Mouse (Mus musculus) kidney, postnatal 25 days (tissue): ENCODE measurements around the gene Ppp1r12c.

ENCODE experiments used
- DNase-seq, 2 experiments: peaks; one replicate each; pipeline ENCODE4 v3.0.0; 2021; ENCODE audit warnings: mixed read lengths in 2 of 2

Gene Ppp1r12c

DNA sequence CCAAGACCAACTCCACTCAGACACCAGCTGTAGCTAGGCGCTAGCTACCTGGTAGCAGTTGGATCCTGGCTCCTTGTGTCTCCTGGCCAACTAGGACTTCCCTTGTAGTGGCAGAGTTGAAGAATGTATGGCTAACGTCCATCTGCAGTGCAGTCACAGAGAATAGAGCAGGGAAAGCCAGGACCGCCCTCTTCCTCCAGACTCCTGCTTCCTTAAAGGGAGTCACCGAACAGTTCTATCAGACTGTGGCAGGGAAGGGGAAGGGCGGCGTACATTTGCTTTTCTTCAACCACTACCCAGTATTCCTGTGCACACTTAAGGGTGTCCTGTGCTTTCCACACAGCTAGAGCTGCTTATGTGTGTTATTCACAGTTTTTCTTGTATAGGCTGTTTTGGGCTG is 10.2 kb downstream of the Ppp1r12c start:
- DNase-seq, result peak; percentile 44 to 58

DNA sequence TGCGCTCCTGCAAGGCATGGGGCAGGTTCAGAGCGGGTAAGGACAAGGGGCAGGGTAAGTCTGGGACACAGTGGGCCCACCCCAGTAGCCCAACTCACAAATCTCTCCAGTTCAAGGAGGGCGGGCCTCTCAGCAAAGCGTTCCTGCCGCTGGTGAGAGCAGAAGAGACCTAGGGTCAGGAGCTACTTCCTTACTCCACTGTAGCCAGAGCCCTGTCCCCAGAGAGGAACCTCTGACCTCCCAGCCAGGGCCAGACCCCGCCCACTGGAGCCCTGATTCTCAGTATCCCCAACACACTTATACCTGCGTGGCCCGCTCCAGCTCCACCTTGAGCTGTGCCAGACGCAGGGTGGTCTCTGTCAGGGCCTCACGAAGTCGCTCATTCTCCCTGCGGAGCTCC is 19.2 kb downstream of the Ppp1r12c start:
- DNase-seq, result no peak

DNA sequence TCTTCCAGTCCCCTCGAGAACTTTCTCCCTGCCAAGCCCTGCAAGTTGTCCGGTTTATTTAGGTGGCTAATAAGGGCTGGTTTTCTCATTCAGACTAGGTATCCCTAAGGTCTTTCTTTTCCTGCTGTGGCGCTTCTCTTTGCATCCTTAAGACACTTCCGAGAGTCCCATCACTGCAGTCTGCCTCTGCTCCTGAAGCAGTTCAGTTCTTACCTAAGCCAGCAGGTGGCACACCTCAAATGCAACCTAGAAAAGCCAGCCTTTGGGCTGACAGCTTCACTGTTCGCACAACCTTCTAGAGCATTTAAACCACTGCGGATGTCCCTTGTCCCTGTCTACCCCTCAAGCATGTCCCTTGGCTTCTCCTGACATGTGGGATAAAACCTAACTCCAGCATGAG is 21.8 kb downstream of the Ppp1r12c start:
- DNase-seq, result peak; percentile 57 to 58

DNA sequence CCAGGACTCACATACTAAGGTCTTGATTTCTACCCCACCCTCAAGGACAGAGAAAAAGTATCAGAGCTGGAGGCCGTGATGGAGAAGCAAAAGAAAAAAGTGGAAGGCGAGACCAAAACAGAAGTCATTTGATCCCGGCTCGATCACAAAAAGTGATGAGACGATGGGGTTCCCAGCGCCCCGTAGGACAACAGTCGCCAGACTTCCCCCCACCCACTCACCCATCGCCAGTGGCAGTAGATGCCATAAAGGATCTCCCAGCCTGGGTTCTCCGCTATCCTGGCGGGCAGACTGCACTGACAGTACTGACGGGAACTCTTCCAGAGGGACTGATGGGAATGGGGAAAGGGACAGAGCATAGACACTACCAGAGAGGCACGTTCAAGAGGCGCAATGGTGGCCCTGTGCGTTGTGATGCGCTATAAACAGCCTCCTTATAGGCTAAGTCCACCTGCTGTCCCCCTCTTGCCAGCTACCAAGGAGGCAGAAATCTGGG is 22.6 kb downstream of the Ppp1r12c start:
- no peak for DNase-seq

DNA sequence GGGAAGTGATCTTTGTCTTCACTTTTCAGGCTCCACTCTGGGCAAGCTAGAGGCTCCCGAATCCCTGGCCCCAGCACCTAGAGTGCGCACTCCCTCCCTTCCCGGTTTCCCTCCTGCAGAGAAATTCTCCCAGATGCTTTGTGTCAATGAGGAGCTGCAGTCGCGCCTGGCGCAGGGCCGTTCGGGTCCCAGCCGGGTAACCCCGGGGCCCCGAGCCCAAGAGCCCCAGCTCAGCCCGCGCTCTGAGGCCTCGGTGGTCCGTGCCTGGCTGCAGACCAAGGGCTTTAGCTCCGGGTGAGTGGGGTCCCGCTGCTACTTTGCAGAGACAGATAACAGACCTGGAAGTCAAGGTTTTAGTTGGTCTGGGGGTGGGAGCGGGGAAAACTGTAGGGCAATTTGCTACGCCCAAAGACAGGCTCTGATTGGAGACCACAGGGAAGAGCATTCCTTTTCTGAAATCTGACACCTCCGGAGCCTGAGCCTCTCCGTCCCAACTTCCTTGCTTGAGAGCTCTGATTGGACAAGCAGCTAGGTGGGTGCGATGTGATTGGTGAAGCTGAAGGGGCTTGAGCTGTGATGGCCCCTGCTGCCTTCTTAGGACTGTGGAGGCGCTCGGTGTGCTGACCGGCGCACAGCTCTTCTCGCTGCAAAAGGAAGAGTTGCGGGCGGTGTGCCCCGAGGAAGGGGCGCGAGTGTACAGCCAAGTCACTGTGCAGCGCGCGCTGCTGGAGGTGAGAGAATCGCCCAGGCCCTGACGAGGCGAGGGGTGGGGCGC is 23.3 kb downstream of the Ppp1r12c start:
- peak; percentile 82 to 92 for DNase-seq

DNA sequence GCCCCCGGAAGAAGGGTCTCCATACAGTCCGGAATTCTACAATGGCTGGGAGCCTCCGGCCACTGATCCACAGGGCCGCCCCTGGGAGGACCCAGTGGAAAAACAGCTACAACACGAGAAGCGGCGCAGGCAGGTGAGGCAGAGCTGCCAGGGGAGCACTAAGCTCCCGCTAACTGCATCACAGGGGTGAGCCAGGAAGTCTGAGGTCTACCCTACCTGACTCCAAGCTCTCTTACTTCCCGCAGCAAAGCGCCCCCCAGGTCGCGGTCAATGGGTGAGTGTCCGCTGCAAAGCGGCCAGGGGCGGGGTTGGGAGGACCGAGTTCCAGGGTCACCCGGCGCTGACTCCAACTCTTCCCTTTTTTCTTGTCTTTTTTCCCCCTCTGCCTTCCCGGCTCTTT is 27.5 kb downstream of the Ppp1r12c start:
- DNase-seq, result no peak

DNA sequence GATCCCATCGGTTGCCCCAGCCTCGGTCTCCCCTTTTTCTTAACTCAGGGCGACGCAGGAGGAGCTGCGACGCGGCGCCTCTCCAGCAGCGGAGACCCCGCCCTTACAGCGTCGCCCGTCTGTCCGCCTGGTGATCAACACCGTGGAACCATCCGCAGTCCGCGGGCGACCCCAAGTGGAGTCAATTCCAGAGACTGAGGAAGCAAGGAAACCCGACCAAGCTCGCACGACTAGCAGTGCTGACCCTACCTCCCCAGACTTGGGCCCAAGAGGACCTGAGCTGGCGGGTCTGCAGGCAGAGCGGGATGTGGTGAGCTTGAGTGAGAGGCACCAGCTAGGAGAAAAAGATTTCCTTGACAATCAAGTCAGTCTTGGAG is 30.3 kb downstream of the Ppp1r12c start:
- peak; percentile 90 to 92 for DNase-seq

DNA sequence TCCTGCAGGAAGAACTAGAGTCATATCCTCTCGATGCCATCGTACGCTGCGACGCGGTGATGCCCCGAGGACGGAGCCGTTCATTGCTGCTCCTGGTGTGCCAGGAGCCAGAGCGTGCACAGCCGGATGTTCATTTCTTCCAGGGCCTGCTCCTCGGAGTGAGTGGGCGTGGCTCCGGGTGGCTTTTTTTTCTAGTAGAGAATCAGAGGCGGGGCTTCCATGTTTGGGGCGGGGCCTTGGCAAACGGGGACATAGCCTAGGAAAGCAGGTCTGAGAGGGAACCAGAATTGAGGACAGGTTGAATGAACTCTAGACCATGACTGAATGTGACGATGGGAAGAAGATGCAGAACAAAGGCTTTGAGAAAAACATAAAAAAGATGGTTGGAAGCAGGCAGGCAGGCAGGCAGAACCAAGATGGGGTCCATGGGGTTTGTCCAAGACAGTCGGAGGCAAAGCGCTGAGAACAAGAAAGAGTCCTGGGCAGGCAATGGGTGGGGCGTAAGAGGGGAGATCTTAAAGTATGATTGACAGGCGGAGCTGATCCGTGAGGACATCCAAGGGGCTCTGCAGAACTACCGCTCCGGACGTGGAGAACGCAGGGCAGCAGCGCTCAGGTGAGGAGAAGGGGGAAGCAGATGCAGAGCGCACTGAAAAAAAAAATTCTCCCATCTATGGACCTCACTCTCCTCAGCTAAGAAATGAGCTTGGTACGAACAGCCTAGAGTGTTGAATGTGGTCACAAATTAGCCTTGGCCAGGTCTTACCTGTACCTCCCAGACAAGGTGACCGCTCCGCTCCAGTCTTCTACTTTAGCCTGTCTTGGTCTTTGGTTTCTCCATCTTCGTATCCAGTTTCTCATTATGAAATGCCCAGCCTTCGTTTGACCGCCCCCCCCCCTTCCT is 31.0 kb downstream of the Ppp1r12c start:
- peak; percentile 85 to 87 for DNase-seq

DNA sequence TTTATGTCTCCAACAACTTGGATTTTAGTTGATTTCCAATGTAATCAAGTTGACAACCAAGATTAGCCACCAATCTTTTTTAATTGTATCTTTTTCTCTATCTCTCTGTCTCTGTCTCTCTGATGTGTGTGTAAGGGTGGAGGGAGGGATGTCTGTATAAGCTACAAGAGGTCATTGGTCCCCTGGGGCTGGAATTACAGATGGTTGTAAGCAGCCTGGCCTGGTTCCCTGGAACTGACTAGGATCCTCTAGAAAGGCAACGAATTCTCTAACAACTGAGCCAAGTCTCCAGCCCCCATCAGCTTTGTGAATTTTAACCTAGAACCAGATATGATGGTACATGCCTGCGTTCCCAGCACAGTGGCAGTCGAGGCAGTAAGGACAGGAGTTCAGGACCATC is 33.7 kb downstream of the Ppp1r12c start:
- no peak for DNase-seq

DNA sequence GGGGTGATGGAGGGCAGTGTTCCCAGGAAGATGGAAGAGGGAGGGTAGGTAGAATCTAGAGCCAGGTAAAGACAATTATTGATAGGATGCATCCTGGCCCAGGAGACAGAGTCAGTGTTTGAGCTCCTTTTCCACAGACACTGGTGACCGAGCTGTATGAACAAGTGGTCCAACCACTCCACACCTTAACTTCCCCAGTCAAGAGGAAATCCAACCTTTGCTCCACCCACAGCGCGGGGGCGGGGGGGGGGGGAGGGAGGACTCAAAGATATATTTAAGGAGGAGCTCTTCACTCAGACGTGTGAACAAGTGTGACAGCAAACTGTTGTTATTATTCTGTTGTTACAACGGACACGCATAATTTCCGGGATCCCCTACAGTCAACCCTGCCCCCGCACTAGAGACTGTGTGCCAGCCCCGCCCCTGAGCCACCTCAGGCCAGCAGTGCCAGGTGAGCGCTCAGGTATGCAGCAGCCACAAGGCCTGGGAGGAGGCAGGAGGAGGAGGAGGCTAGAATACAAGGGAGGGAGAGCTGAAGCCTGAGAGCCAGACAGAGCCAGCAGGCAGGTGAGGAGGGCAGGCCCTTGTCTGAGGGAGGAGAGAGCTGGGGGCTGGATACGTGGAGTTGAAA is 37.2 kb downstream of the Ppp1r12c start:
- DNase-seq, result peak; percentile 69 to 89

DNA sequence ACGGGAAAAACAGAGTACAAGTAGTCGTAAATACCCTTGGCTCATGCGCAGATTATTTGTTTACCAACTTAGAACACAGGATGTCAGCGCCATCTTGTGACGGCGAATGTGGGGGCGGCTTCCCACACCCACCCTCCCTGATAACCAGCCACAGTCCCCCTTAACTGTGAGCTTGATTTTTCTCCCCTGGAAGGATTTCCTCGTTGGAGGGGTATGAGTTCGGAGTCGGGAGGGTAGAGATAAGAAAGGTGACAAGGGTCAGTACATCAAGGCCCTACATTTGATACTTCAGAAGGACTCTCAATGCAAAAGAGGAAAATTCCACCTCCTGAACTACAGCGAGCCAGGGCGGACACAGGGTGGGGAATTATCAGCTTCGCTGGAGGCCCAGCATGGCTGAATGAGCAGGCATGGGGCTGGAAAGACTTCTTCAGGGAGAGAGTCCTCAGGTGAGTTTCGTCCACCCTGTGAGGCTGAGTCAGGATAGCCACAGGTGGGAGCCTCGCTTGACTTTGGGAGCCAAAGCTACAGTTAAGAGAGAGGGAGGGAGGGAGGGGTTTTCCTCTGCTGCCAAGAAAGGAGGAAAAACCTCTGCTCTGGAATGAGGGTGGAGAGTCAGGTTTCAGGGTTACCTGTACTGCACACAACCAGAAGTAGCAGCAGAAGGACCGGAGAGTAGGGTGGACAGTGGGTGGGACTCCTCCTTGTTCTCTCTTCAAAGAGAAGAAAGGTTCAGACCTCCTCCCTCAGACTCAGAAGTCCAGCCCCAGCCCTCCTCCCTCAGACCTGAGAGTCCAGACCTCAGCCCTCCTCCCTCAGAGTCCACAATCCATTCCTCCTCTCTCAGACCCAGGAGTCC is 40.7 kb downstream of the Ppp1r12c start, which contains the start of gene Eps8l1:
Gene Eps8l1, plus strand, starts transcription at position 99 of the 859 bp plus-strand sequence.
- DNase-seq, result no peak

DNA sequence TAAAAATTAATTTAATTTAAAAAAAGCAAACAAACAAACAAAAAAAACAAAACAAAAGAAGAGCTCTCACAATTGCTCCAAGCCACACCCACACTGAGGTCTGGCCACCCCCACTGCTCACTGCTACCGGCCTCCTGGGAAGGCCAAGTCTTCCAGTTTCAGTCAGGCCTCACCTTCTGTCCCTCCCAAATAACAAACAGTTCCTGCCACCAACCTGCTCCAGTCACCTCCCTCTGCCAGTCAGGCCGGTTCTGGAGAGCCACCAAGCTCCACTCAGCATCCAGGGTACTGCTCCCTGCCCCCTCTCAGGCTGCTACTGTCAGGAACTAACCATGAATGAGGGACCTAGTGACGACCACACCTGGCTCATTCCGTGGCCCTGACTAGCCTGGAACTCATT is 48.8 kb downstream of the Ppp1r12c start:
- DNase-seq, result peak; percentile 16 to 71

DNA sequence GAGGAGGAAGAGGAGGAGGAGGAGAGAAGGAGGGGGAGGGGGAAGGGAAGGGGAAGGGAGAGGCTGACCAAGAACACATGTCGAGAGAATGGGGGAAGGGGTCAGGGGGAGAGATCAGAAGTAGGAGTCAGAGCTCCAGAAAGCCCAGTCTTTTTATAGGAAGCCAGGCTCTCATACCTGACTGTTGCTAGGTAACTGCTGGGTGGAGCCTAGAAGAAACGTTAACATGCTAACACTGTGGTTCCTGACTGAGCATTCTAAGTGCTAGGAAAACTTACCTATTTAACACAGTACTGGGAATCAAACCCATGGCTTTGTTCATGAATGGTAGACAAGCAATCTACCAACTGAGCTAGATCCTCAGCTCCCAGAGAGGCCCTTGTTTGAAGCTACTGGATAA is 52.3 kb downstream of the Ppp1r12c start:
- no peak for DNase-seq

DNA sequence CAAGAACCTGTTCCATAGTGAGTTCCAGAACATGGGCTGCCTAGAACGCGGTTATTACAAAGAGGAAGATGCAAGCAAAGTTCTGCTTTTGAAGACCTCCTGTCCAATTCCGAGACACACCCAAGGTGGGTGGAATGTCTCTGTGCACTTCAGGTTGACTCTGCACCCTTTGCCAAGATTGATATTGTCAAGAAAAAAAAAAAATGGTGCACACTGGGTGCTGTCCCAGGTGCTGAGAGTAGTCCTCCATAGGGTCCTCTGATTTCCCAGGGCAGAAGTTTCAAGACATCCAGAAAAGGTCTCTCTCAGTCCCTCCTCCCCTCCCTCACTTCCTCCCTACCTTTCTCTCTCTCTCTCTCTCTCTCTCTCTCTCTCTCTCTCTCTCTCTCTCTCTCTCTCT is 53.0 kb downstream of the Ppp1r12c start:
- no peak for DNase-seq

DNA sequence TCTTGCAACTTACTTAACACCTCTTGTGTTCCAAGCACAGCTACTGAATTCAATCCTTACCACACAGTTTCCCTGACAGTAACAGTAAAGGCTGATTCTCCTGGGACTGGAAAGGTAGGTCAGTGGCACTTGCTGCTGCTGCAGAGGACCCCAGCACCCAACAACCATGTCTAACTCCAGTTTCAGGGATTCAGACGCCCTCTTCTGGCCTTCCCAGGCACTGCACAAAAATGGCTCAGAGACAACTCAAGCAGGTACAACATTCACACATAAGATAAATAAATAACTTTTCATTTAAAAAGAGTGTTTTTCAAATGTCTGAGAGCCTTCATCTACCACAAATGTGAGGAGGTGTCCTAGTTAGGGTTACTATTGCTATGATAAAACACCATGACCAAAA is 54.3 kb downstream of the Ppp1r12c start:
- peak in 1 of 2 experiments; percentile 8 for DNase-seq

DNA sequence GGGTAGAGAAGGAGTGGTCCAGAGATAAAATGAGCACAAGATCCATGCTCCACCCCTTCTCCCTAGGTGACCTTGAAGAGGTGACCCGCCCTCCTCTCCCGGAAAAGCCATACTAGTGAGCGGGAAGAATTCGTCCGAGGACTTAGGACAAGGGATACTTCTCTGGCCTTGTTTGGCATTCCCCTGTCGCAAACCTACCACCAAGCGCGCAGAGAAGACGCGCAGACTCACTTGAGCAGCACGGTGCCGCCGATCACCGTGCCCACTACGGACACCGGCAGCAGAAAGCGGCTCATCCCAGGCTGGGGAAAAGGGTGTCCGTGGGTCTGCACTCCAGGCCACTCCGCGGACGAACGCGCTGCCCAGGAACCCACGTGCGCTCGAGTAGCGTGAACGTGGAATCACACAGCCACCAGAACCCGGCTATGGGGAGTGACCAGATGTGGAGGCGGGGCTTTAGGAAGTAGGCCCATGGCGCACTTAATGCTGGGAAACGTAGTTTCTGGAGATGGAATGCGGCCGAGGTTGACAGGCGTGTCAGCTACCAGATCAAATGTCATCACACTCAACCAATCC is 56.2 kb downstream of the Ppp1r12c start, which contains the start of gene Rdh13:
Gene Rdh13, minus strand, starts transcription at position 434 of the 576 bp plus-strand sequence.
- peak; percentile 94 to 96 for DNase-seq

DNA sequence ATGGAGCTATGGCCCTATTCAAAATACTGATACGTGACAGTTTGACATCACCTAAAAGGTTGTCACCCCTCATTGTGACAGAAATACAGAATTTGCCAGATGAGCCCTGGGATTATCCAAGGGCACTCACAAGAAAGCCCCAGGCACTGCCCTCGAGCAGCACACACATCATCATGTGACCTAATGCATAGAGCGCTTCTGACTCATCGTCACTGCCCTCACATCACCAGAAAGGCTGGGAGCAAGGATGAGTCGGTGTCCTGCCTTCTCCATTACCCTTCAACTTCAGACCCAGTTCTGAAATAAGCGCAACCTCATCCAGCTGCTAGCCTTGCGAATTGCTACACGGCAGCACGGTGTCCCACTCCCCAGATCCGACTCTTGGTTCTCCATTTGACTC is 60.9 kb downstream of the Ppp1r12c start:
- no peak for DNase-seq

DNA sequence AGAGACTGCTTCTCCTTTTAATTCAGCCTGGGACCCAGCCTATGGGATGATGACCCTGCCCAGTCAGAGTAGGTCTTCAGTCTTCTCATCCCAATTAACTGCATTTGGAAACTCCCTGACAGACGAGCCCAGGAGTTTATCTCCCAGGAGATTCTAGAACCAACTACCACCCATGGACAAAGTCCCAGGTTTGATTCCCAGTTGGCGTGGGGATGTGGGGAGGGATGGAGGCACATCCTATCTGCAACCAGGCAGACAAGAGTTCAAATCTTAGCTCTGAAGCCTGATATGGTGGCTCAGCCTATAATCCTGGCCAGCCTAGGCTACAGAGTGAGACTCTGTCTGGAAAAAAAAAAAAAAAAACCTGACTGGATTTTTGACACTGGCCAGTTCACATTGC is 63.8 kb downstream of the Ppp1r12c start:
- DNase-seq, result no peak

DNA sequence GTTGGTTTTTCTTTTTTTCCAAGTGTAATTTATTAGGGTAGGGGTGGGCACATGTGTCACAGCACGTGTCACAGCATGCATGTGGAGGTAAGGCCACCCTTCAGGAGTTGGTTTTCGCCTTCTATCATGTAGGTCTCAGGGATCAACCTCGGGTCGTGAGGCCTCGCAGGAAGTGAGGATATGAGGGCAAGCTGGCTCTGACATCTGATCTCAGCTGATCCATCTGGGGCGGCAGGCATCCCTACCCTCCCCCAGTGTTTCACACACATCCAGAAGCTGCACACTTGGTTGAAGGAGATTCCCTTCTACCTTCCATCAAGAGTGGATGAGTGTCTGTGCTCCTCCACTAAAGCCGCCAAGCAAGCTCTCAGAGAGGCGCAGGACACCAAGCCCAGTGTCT is 69.5 kb downstream of the Ppp1r12c start:
- DNase-seq, result no peak

DNA sequence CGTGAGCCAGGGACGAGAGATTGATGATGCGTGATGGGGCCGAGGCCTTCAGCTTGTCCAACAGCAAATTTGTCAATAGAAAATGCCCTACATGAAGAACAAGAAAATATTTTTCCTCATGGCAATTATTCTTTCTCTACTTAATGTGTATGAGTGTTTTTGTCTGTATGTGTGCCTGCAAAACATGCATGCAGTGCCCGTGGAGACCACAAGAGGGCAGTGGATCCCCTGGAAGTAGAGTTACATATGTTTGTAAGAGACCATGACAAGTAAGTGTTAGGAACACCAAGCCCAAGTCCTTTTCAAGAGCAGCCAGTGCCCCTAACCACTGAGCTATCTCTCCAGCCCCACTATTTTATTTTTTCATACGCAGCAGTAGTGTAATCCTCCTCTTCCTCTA is 69.9 kb downstream of the Ppp1r12c start:
- peak; percentile 76 to 88 for DNase-seq
